Mouse (Mus musculus): ENCODE measurements at regions not wholly inside any gene's neighbourhood (a gene's known extent, or its start where the extent isn't known, plus 50 kb on each side); places are given as distances from the start of the nearest gene placed in this dataset.

GRCm38 (mm10) chr4:105327711-105328471 is 170.7 kb downstream of the Plpp3 start:
- H3K9me3 ChIP-seq (ENCODE audit: low read depth, low read length) = no peaks in the 10 kb centered on the region
- H3K27me3 ChIP-seq (ENCODE audit: insufficient read depth, low read length) = no peaks in the 10 kb centered on the region
- no peak overlapping the region for H3K9ac ChIP-seq
- H3K36me3 ChIP-seq (ENCODE audit: insufficient read depth) = no peaks in the 10 kb centered on the region
- ATAC-seq (ENCODE audit: insufficient read depth) = no peak
- no peak overlapping the region for H3K4me3 ChIP-seq (ENCODE audit: low read depth, low read length)
- 0 out of 2 replicates have a peak, but pooled peaks cover 4% of the 10 kb centered on the region for H3K4me1 ChIP-seq (ENCODE audit: insufficient read depth)
- H3K27ac ChIP-seq (ENCODE audit: low read depth) = no peak overlapping the region
- TF ChIP-seq CTCF (IDR thresholded peaks at IDR 0.05; ENCODE audit: low read depth) = no peak
- DNase-seq = no peak
- 81% methylated on average over 5 of the region's 5 CpGs for WGBS
- no peak overlapping the region for H3K4me2 ChIP-seq

- Histone ChIP-seq H3K9ac (no peak overlapping the region), H3K4me2 (no peak overlapping the region), H3K9me3 (ENCODE audit: low read depth, low read length) (no peaks in the 10 kb centered on the region), H3K27ac (ENCODE audit: low read depth) (no peak overlapping the region; the same call in 1 of the 2 replicates), H3K27me3 (ENCODE audit: insufficient read depth, low read length) (no peaks in the 10 kb centered on the region), H3K36me3 (ENCODE audit: insufficient read depth) (no peaks in the 10 kb centered on the region), H3K4me1 (ENCODE audit: insufficient read depth) (0 out of 2 replicates have a peak, but pooled peaks cover 4% of the 10 kb centered on the region), H3K4me3 (ENCODE audit: low read depth, low read length) (no peak overlapping the region)
- DNase-seq (peak; percentile 68), ATAC-seq (ENCODE audit: insufficient read depth) (peak; percentile 49; the same call in 1 of the 2 replicates)
- 55% methylated on average over 10 of the region's 10 CpGs for WGBS
- TF ChIP-seq CTCF (IDR thresholded peaks at IDR 0.05; ENCODE audit: low read depth) = no peak
Observed at GRCm38 (mm10) chr4:105328776-105329175, 171.6 kb downstream of the Plpp3 start.

DNA sequence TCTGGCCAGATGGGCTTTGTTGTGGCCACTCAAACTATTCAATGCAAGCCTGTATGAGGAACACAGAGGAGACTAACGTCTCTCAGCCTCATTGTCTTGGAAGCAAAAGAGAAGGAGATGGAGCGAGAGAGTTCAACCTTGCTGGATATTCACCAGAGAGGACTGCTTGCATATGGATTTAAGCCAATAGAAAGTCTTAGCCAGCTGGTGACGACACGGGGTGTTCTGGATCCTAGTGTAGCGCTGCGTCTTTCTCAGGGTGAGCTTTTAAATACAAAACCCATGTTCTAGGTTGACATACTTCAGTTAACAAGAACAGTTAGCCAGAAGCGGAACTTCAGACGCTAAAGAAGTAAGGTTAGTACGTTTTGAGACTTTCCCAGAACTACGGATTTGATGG is 174.9 kb downstream of the Plpp3 start:
- WGBS = 85% methylated on average over 10 of the region's 10 CpGs
- DNase-seq (no peak), ATAC-seq (ENCODE audit: insufficient read depth) (no peak)
- no peaks in the 10 kb centered on the region for H3K9me3 ChIP-seq (ENCODE audit: low read depth, low read length)
- no peaks in the 10 kb centered on the region for H3K36me3 ChIP-seq (ENCODE audit: insufficient read depth)
- H3K4me1 ChIP-seq (ENCODE audit: insufficient read depth) = 0 out of 2 replicates have a peak, but pooled peaks cover 4% of the 10 kb centered on the region
- H3K9ac ChIP-seq = no peak overlapping the region
- TF ChIP-seq CTCF (IDR thresholded peaks at IDR 0.05; ENCODE audit: low read depth) = no peak
- H3K4me3 ChIP-seq (ENCODE audit: low read depth, low read length) = no peak overlapping the region
- no peak overlapping the region for H3K27ac ChIP-seq (ENCODE audit: low read depth)
- no peaks in the 10 kb centered on the region for H3K27me3 ChIP-seq (ENCODE audit: insufficient read depth, low read length)
- H3K4me2 ChIP-seq = no peak overlapping the region

GRCm38 (mm10) chr4:105335872-105336271 is 178.7 kb downstream of the Plpp3 start:
- no peaks in the 10 kb centered on the region for H3K36me3 ChIP-seq (ENCODE audit: insufficient read depth)
- ATAC-seq (ENCODE audit: insufficient read depth) = no peak
- no peak overlapping the region for H3K4me3 ChIP-seq (ENCODE audit: low read depth, low read length)
- H3K9ac ChIP-seq = no peak overlapping the region
- H3K9me3 ChIP-seq (ENCODE audit: low read depth, low read length) = no peaks in the 10 kb centered on the region
- no peak for DNase-seq
- TF ChIP-seq CTCF (IDR thresholded peaks at IDR 0.05; ENCODE audit: low read depth) = no peak
- no peak overlapping the region for H3K27ac ChIP-seq (ENCODE audit: low read depth)
- no peaks in the 10 kb centered on the region for H3K4me1 ChIP-seq (ENCODE audit: insufficient read depth)
- no peak overlapping the region for H3K4me2 ChIP-seq
- no peaks in the 10 kb centered on the region for H3K27me3 ChIP-seq (ENCODE audit: insufficient read depth, low read length)
- WGBS = 24% methylated on average over 1 of the region's 1 CpGs

GRCm38 (mm10) chr4:105336557-105336956 is 179.4 kb downstream of the Plpp3 start:
- TF ChIP-seq CTCF (IDR thresholded peaks at IDR 0.05; ENCODE audit: low read depth) = no peak
- Histone ChIP-seq H3K9me3 (ENCODE audit: low read depth, low read length) (no peaks in the 10 kb centered on the region), H3K4me2 (no peak overlapping the region), H3K27me3 (ENCODE audit: insufficient read depth, low read length) (no peaks in the 10 kb centered on the region), H3K4me1 (ENCODE audit: insufficient read depth) (no peaks in the 10 kb centered on the region), H3K4me3 (ENCODE audit: low read depth, low read length) (no peak overlapping the region), H3K9ac (no peak overlapping the region), H3K36me3 (ENCODE audit: insufficient read depth) (no peaks in the 10 kb centered on the region), H3K27ac (ENCODE audit: low read depth) (no peak overlapping the region)
- DNase-seq = no peak
- no peak for ATAC-seq (ENCODE audit: insufficient read depth)
- 62% methylated on average over 4 of the region's 4 CpGs for WGBS

DNA sequence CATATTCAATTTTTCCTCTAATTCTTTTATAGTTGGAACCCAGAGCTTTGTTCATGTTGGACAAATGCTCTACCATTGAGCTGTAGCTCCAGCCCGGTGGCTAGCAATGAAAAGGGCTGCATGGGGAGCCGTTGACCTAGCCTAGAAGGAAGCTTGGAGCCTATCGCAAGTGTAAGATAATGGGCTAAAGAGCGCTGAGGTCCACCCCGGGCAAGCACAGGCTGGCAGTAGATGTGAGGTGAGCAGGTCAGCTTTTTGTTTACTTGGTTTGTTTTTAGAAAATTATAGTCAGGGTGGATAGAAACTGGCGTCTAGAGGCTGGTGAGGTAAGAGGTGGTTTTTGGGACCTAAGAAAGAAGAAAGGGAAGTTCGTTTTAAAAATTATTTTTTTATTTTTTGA is 181.0 kb downstream of the Plpp3 start:
- Histone ChIP-seq H3K27me3 (ENCODE audit: insufficient read depth, low read length) (no peaks in the 10 kb centered on the region), H3K27ac (ENCODE audit: low read depth) (no peak overlapping the region), H3K9me3 (ENCODE audit: low read depth, low read length) (no peaks in the 10 kb centered on the region), H3K4me2 (no peak overlapping the region), H3K9ac (no peak overlapping the region), H3K36me3 (ENCODE audit: insufficient read depth) (no peaks in the 10 kb centered on the region), H3K4me1 (ENCODE audit: insufficient read depth) (no peaks in the 10 kb centered on the region), H3K4me3 (ENCODE audit: low read depth, low read length) (no peak overlapping the region)
- ATAC-seq (ENCODE audit: insufficient read depth) (no peak), DNase-seq (no peak)
- no peak for TF ChIP-seq CTCF (IDR thresholded peaks at IDR 0.05; ENCODE audit: low read depth)
- WGBS = 61% methylated on average over 7 of the region's 7 CpGs

GRCm38 (mm10) chr4:105338861-105339260 is 181.7 kb downstream of the Plpp3 start:
- TF ChIP-seq CTCF (IDR thresholded peaks at IDR 0.05; ENCODE audit: low read depth) = no peak
- no peak overlapping the region for H3K4me3 ChIP-seq (ENCODE audit: low read depth, low read length)
- no peak overlapping the region for H3K9ac ChIP-seq
- H3K4me1 ChIP-seq (ENCODE audit: insufficient read depth) = no peaks in the 10 kb centered on the region
- no peaks in the 10 kb centered on the region for H3K9me3 ChIP-seq (ENCODE audit: low read depth, low read length)
- no peaks in the 10 kb centered on the region for H3K36me3 ChIP-seq (ENCODE audit: insufficient read depth)
- WGBS = 51% methylated on average over 7 of the region's 7 CpGs
- DNase-seq (peak; percentile 26), ATAC-seq (ENCODE audit: insufficient read depth) (no peak)
- H3K27ac ChIP-seq (ENCODE audit: low read depth) = no peak overlapping the region
- no peaks in the 10 kb centered on the region for H3K27me3 ChIP-seq (ENCODE audit: insufficient read depth, low read length)
- H3K4me2 ChIP-seq = no peak overlapping the region

Data from lung, embryonic 14.5 days (tissue).